Mouse (Mus musculus) hindbrain, embryonic 16.5 days (tissue): Measurements from ENCODE around the gene Abcb1a. TPM values are rescaled to one million over a fixed set of nuclear protein-coding genes. Genes with fewer than 3 reads are reported as not detected.

ENCODE experiments used
- ATAC-seq: fragments of 200-750 bp; cut with Nextera tagmentation; 2 replicates; pipeline ENCODE4 v1.8.0; 2017; ENCODE audit warnings: moderate TSS enrichment, moderate library complexity
- H3K27ac ChIP-seq: fragments of 300-500 bp; sonication (generic); 2 replicates; pipeline ENCODE4 v1.5.1; 2014; ENCODE audit warnings: low read depth, mild to moderate bottlenecking, control low read depth, low read length, moderate library complexity
- H3K27me3 ChIP-seq: fragments of 300-500 bp; sonication (generic); replicated peaks from 2 replicates; pipeline ENCODE4 v1.6.1; 2014; ENCODE audit warnings: low read length; ENCODE audit not compliant: control insufficient read depth, insufficient read depth
- H3K36me3 ChIP-seq: fragments of 300-500 bp; sonication (generic); 2 replicates; pipeline ENCODE4 v1.6.1; 2014; ENCODE audit warnings: mild to moderate bottlenecking, low read length, moderate library complexity, mixed read lengths; ENCODE audit not compliant: control insufficient read depth, insufficient read depth
- H3K4me1 ChIP-seq: fragments of 300-500 bp; sonication (generic); 2 replicates; pipeline ENCODE4 v1.6.1; 2014; ENCODE audit warnings: low read depth, low read length; ENCODE audit not compliant: control insufficient read depth, insufficient read depth
- H3K4me2 ChIP-seq: fragments of 300-500 bp; sonication (generic); 2 replicates; pipeline ENCODE4 v1.6.1; 2014; ENCODE audit warnings: mild to moderate bottlenecking, low read length, control low read depth, moderate library complexity
- H3K4me3 ChIP-seq: fragments of 300-500 bp; sonication (generic); 2 replicates; pipeline ENCODE4 v1.5.1; 2014; ENCODE audit warnings: mild to moderate bottlenecking, low read length, control low read depth, moderate library complexity
- H3K9ac ChIP-seq: fragments of 300-500 bp; sonication (generic); 2 replicates; pipeline ENCODE4 v1.6.1; 2014; ENCODE audit warnings: low read depth, mild to moderate bottlenecking, control low read depth, low read length, moderate library complexity
- H3K9me3 ChIP-seq: fragments of 300-500 bp; sonication (generic); 2 replicates; pipeline ENCODE4 v1.6.1; 2014; ENCODE audit warnings: mild to moderate bottlenecking, low read length, moderate library complexity; ENCODE audit not compliant: control insufficient read depth
- WGBS: fragments of 180-500 bp; shearing (Covaris S2); extraction: QIAGEN DNeasy Blood & Tissue Kit; methylation state at CpG from one replicate; pipeline ENCODE4 v1.1.7; 2014; 5-methylcytosine and 5-hydroxymethylcytosine counted together
- polyA plus RNA-seq: library from polyadenylated mRNA; unstranded; fragments of >200 nt; fragmentation: Nextera tagmentation; extraction: Ambion mirVana; gene quantifications from 2 replicates; pipeline ENCODE4 v1.2.1, GENCODE M21; 2015

Gene Abcb1a
- polyA plus RNA-seq, 1 experiment from 2014 or later, result 2.2 TPM

DNA sequence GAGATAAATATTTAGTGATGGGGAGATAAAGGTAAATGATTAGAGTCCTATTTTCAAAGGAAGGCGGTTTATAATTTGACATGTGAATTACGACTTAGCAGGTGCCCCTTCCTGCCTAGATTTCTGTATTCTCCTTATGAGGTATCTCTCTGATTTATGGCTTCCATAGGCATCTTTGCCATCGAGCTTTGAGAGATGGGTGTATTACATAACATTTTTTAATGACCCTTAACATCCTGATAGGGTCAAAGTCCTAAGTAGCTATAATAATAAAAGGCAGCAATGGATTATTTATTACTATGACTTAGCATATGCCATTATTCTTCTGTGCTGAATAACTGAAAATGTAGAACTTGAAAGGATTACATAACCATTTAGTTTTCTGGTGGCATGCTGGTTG lies 4.8 kb downstream of the Abcb1a start:
- WGBS, result 82% methylated on average over 3 of the region's 3 CpGs
- ATAC-seq, result no peak
- Histone ChIP-seq H3K4me2 (no peak overlapping the region), H3K9me3 (no peaks in the 10 kb centered on the region), H3K36me3 (no peaks in the 10 kb centered on the region), H3K4me1 (peaks cover 3% of the 10 kb centered on the region), H3K27me3 (no peaks in the 10 kb centered on the region), H3K27ac (no peak overlapping the region), H3K9ac (no peak overlapping the region), H3K4me3 (no peak overlapping the region)

DNA sequence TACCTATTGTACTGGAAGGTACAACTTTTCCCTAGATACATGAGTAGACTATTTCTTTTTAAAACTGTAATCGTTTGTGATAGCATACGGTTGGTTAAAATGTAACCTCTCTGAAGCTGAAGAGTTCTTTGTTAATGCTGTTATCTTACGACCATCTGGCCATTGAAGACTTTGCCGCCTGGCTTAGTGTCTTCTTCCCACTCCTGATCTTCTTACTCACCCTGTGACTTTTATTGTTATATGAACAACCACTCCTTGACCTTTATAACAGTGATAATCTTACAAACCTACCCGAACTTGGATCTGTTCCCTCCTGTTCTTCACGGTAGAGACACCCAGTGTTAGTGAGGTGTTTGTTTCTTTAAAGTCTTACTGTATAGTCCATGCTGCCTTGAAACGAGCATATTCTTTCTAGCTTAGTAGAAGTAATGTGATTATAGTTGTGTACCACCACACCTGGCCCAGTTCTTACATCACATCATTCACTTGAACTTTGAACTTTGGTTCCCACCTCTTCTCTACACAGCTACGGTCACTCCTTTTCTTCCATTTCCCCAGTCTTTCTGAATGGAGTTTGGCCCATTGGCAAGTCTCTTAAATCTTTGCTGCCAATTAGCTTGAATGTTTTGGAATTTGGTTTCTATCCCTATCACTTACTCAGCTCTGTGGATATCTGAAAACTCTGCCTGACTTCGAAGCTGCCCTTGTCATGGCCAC lies 8.0 kb downstream of the Abcb1a start:
- H3K27ac ChIP-seq, result no peak overlapping the region
- ATAC-seq, result no peak
- no peak overlapping the region for H3K4me2 ChIP-seq
- no peak overlapping the region for H3K9ac ChIP-seq
- no peak overlapping the region for H3K4me3 ChIP-seq
- H3K4me1 ChIP-seq, result no peaks in the 10 kb centered on the region
- H3K27me3 ChIP-seq, result no peaks in the 10 kb centered on the region
- WGBS, result 86% methylated on average over 9 of the region's 9 CpGs
- no peaks in the 10 kb centered on the region for H3K9me3 ChIP-seq
- H3K36me3 ChIP-seq, result no peaks in the 10 kb centered on the region

DNA sequence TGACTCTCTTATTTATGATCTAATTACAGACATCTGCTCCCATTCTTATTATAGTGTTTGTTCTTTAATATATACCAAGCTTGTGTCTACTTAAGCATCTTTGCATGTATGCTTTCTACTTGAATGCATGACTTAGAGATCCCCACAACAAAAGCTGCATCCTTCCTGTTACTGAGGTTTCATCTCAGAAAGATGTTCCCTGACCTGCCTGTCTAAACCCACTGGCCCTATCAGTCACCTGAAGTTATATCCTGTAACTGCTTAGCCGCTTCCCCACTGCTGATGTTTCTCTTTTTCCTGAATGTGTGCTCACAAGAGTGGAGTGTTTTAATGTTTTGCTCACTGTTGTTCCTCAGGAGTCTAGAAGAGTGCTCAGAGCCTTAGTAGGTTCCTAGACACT lies 9.7 kb downstream of the Abcb1a start:
- no peak overlapping the region for H3K27ac ChIP-seq
- H3K4me2 ChIP-seq, result no peak overlapping the region
- no peaks in the 10 kb centered on the region for H3K27me3 ChIP-seq
- no peak overlapping the region for H3K4me3 ChIP-seq
- H3K4me1 ChIP-seq, result no peaks in the 10 kb centered on the region
- no peaks in the 10 kb centered on the region for H3K36me3 ChIP-seq
- no peak for ATAC-seq
- H3K9ac ChIP-seq, result no peak overlapping the region
- WGBS, result 94% methylated on average over 1 of the region's 1 CpGs
- H3K9me3 ChIP-seq, result no peaks in the 10 kb centered on the region

DNA sequence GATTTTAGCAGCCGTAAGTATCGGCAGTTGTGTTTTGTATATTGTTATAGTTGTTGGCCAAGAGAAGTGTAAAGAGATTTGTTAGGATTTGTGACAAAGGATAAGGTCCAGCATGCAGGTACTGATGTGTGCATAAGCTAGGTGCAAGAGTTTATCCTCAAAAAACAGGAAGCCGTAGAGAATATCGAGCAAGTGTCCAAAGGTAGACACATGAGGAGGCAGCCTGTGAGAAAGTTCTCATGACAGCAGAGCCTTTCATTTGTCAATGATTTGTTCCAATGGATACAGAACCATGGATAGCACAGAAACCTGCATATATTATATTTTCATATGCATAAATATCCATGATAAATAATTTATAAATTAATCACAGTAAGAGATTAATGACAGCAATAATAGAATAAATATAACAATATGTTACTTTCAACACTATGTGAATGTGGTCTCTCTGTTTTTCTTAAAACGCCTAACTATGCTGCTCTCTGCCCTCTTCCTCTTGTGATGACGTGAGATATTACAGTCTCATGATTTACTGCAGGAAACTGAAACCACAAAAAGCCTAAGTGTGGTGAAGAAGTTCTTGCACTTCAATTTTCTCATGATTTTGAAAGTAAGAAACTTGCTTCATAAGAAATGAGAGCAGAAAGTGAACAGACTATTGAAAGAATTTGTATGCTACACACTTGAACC lies 15.5 kb downstream of the Abcb1a start:
- 92% methylated on average over 6 of the region's 6 CpGs for WGBS
- no peaks in the 10 kb centered on the region for H3K27me3 ChIP-seq
- H3K36me3 ChIP-seq, result no peaks in the 10 kb centered on the region
- no peak for ATAC-seq
- no peak overlapping the region for H3K4me3 ChIP-seq
- no peak overlapping the region for H3K9ac ChIP-seq
- no peaks in the 10 kb centered on the region for H3K4me1 ChIP-seq
- H3K4me2 ChIP-seq, result no peak overlapping the region
- H3K9me3 ChIP-seq, result no peaks in the 10 kb centered on the region
- no peak overlapping the region for H3K27ac ChIP-seq

DNA sequence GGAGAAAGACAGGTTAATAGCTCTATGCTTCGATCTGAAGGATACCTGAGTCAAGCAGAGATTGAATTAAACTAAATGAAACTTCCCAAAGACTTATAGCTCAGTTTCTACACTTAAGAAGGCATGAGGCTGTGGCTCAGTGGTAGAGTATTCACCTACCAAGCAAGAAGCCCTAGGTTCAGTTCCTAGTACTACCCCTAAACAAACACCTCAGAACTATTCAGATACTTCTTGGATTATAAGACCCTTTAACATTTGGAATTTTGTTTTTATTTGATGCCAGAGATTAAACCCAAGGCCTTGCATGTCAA lies 16.0 kb downstream of the Abcb1a start:
- no peak overlapping the region for H3K4me3 ChIP-seq
- no peak overlapping the region for H3K9ac ChIP-seq
- H3K27me3 ChIP-seq, result no peaks in the 10 kb centered on the region
- ATAC-seq, result no peak
- no peak overlapping the region for H3K27ac ChIP-seq
- no peaks in the 10 kb centered on the region for H3K9me3 ChIP-seq
- H3K4me1 ChIP-seq, result no peaks in the 10 kb centered on the region
- no peaks in the 10 kb centered on the region for H3K36me3 ChIP-seq
- WGBS, result 82% methylated on average over 1 of the region's 1 CpGs
- H3K4me2 ChIP-seq, result no peak overlapping the region

DNA sequence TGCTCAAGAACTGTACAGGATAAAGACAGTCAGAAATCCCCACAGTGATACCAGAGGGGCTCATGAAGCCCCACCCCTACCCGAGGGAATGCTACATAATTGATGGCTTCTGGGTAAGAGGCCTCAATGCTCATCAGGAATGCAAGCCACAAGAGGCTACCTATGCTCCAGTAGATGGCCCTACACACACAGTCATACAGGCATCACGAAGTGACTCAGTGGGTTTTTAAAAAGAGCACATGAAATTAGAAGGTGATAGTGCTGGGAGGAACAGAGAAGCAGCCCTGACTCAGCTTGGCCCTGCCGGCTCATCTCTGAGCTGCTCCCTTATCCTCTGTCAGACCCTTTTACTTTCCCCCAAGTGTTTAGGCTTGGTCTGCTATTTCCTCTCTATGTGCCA lies 21.3 kb downstream of the Abcb1a start:
- Histone ChIP-seq H3K4me1 (no peaks in the 10 kb centered on the region), H3K27me3 (no peaks in the 10 kb centered on the region), H3K27ac (no peak overlapping the region), H3K4me3 (no peak overlapping the region), H3K9me3 (no peaks in the 10 kb centered on the region), H3K36me3 (no peaks in the 10 kb centered on the region), H3K9ac (no peak overlapping the region), H3K4me2 (no peak overlapping the region)
- ATAC-seq, result no peak
- 63% methylated on average over 3 of the region's 3 CpGs for WGBS

DNA sequence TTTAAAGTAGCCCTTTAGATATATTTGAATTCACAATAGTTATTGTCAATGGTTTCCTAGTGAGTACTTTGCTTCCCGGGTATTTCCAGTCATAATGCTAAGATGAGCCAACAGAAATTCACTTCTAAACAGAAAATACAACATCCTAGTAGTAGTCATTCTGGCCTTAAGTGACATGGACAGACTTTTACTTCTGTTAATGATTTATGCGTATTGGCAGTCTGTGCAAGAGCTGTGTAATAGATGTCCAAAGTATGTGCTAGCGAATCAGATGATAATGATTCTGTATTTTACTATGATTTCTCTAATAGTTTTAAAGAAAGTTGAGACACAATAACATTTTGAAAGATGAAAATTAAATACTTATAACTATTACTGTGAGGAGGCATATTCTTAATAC lies 23.8 kb downstream of the Abcb1a start:
- Histone ChIP-seq H3K4me3 (no peak overlapping the region), H3K4me1 (no peaks in the 10 kb centered on the region), H3K9ac (no peak overlapping the region), H3K27ac (no peak overlapping the region), H3K27me3 (no peaks in the 10 kb centered on the region), H3K9me3 (no peaks in the 10 kb centered on the region), H3K4me2 (no peak overlapping the region), H3K36me3 (no peaks in the 10 kb centered on the region)
- no peak for ATAC-seq
- WGBS, result 91% methylated on average over 3 of the region's 3 CpGs

DNA sequence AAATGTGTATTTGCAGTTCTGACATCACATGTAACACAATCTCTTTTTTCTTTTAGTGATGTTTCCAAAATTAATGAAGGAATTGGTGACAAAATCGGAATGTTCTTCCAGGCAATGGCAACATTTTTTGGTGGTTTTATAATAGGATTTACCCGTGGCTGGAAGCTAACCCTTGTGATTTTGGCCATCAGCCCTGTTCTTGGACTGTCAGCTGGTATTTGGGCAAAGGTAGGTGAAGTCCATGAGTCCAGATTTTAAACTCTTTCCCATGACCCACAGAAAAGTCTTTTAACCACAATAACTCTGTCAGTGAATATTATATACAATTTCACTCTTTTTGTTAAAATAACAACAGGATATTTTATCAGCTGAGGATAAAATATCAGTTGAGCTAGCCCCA lies 26.2 kb downstream of the Abcb1a start:
- Histone ChIP-seq H3K4me2 (no peak overlapping the region), H3K4me1 (no peaks in the 10 kb centered on the region), H3K9me3 (no peaks in the 10 kb centered on the region), H3K27ac (no peak overlapping the region), H3K27me3 (no peaks in the 10 kb centered on the region), H3K4me3 (no peak overlapping the region), H3K9ac (no peak overlapping the region), H3K36me3 (no peaks in the 10 kb centered on the region)
- ATAC-seq, result no peak
- WGBS, result 76% methylated on average over 2 of the region's 2 CpGs

DNA sequence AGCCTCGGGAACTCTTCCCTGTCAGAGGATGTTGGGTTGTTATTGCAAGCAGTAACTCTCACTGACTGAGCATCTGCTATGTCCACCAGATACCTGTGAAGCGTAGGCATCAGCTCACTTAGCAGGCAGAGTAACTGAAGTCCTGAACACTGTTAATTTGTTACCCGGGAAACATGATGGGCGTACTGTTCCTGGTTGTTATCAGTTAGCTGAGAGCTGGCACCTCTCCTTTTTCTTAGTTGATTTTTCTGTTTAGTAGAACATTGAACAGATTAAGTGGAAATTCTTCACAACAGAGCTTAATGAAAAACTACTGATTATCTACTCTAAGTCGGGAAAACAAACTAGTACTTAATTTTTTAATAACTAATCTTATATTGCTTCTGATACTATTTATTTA lies 27.7 kb downstream of the Abcb1a start:
- H3K4me3 ChIP-seq, result no peak overlapping the region
- WGBS, result 77% methylated on average over 5 of the region's 5 CpGs
- H3K9me3 ChIP-seq, result no peaks in the 10 kb centered on the region
- no peaks in the 10 kb centered on the region for H3K36me3 ChIP-seq
- H3K27ac ChIP-seq, result no peak overlapping the region
- H3K4me2 ChIP-seq, result no peak overlapping the region
- H3K9ac ChIP-seq, result no peak overlapping the region
- no peaks in the 10 kb centered on the region for H3K27me3 ChIP-seq
- no peaks in the 10 kb centered on the region for H3K4me1 ChIP-seq
- no peak for ATAC-seq
